Mouse (Mus musculus): ENCODE results near the gene Adamts6. TPM values are rescaled to one million over a fixed set of nuclear protein-coding genes. Genes with fewer than 3 reads are reported as not detected.

Adamts6 gene
- total and polyA plus RNA-seq, 3 experiments: 1.2 to 3.6 (median 3.3) TPM

DNA sequence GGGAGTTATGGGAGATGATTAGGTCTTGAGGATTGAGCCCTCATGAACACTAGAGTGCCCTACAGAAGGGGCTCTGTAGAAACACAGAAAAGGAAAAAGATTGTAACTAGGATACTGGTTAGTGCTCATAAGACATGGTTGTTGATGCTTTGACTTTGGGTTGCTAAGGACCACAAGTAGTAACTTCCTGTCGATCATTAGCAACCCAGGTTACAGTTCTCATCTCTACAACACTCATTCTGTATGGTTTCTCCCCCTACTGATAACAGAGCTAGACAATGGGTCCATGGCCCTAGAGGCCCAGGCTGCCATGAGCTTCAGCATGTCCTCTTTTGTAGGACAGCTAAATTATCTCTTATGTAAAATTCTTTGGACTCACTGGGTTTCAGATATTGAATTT, 227.4 kb downstream of the Adamts6 start:
- intact Hi-C loops (cut with DNase I): loop anchor here (10.0 kb wide), 1 partner anchor 170 kb away; no protein-coding TSS in a partner anchor
- WGBS: 82% methylated on average over 1 of the region's 1 CpGs

DNA sequence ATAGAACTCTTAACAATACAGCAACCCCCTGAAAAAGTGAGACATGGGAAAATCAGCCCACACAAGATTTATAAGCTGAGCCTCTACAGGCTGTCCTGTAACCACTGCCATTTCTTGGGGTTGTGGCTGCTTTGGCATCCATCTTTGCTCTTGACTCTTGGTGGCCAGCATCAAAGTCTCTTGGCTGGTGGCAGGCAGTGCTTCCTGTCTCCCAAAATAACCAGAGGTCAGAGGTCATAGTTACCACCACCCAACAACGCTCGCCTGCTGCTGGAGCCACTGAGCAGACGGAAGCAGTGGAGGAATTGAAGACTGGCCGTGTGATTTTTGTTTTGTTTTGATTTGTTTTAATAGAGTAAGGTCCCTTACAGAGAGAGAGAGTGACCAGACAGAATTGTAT, 228.5 kb downstream of the Adamts6 start:
- intact Hi-C loops (cut with DNase I): loop anchor here (10.0 kb wide), 1 partner anchor 169 kb away; no protein-coding TSS in a partner anchor
- no peaks in the 10 kb centered on the region for H3K79me2 ChIP-seq (replicated peaks; ENCODE audit: control insufficient read depth, insufficient read depth, low read length)
- H3K9ac ChIP-seq (ENCODE audit: low read depth, low read length): no peak overlapping the region
- DNase-seq: no peak
- no peaks in the 10 kb centered on the region for H3K27me3 ChIP-seq (ENCODE audit: control insufficient read depth, insufficient read depth, low read length)
- H3K4me1 ChIP-seq (ENCODE audit: control insufficient read depth, insufficient read depth, low read length): no peaks in the 10 kb centered on the region
- 48% methylated on average over 4 of the region's 4 CpGs for WGBS
- TF ChIP-seq EP300 (IDR thresholded peaks at IDR 0.05; ENCODE audit: insufficient read depth, low read depth, low read length) (no peak), CTCF (IDR thresholded peaks at IDR 0.05) (no peak), POLR2A (IDR thresholded peaks at IDR 0.05; ENCODE audit: insufficient read depth, low read depth, low read length) (no peak)
- no peak overlapping the region for H3K27ac ChIP-seq
- H3K4me3 ChIP-seq: no peak overlapping the region
- H3K36me3 ChIP-seq (ENCODE audit: control insufficient read depth, insufficient read depth, low read length): no peaks in the 10 kb centered on the region

More for the DNA sequence above, 227.4 kb downstream of the Adamts6 start:
- no peak for DNase-seq
- no peaks in the 10 kb centered on the region for H3K36me3 ChIP-seq (ENCODE audit: control insufficient read depth, insufficient read depth, low read length)
- H3K27ac ChIP-seq: no peak overlapping the region
- no peak for TF ChIP-seq POLR2A (IDR thresholded peaks at IDR 0.05; ENCODE audit: insufficient read depth, low read depth, low read length)
- TF ChIP-seq CTCF (IDR thresholded peaks at IDR 0.05): no peak
- no peak for TF ChIP-seq EP300 (IDR thresholded peaks at IDR 0.05; ENCODE audit: insufficient read depth, low read depth, low read length)
- H3K79me2 ChIP-seq (replicated peaks; ENCODE audit: control insufficient read depth, insufficient read depth, low read length): no peaks in the 10 kb centered on the region
- no peaks in the 10 kb centered on the region for H3K4me1 ChIP-seq (ENCODE audit: control insufficient read depth, insufficient read depth, low read length)
- no peak overlapping the region for H3K4me3 ChIP-seq
- H3K27me3 ChIP-seq (ENCODE audit: control insufficient read depth, insufficient read depth, low read length): no peaks in the 10 kb centered on the region
- no peak overlapping the region for H3K9ac ChIP-seq (ENCODE audit: low read depth, low read length)

GRCm38 (mm10) chr13:104516766-104517364, 229.2 kb downstream of the Adamts6 start:
- Histone ChIP-seq H3K27ac (no peak overlapping the region), H3K4me3 (no peak overlapping the region), H3K9ac (ENCODE audit: low read depth, low read length) (no peak overlapping the region), H3K27me3 (ENCODE audit: control insufficient read depth, insufficient read depth, low read length) (no peaks in the 10 kb centered on the region), H3K36me3 (ENCODE audit: control insufficient read depth, insufficient read depth, low read length) (no peaks in the 10 kb centered on the region), H3K4me1 (ENCODE audit: control insufficient read depth, insufficient read depth, low read length) (no peaks in the 10 kb centered on the region), H3K79me2 (replicated peaks; ENCODE audit: control insufficient read depth, insufficient read depth, low read length) (no peaks in the 10 kb centered on the region)
- intact Hi-C loops (cut with DNase I): loop anchor here (10.0 kb wide), 1 partner anchor 168 kb away; no protein-coding TSS in a partner anchor
- DNase-seq: no peak
- WGBS: 47% methylated on average over 7 of the region's 7 CpGs
- TF ChIP-seq EP300 (IDR thresholded peaks at IDR 0.05; ENCODE audit: insufficient read depth, low read depth, low read length) (no peak), CTCF (IDR thresholded peaks at IDR 0.05) (no peak), POLR2A (IDR thresholded peaks at IDR 0.05; ENCODE audit: insufficient read depth, low read depth, low read length) (no peak)

GRCm38 (mm10) chr13:104517638-104518311, 230.1 kb downstream of the Adamts6 start:
- peak overlapping the region; percentile 4; the same call in 1 of the 2 replicates for H3K4me3 ChIP-seq
- H3K27ac ChIP-seq: no peak overlapping the region
- peak; percentile 12; the same call in 1 of the 2 replicates for TF ChIP-seq CTCF (IDR thresholded peaks at IDR 0.05)
- no peak for TF ChIP-seq POLR2A (IDR thresholded peaks at IDR 0.05; ENCODE audit: insufficient read depth, low read depth, low read length)
- TF ChIP-seq EP300 (IDR thresholded peaks at IDR 0.05; ENCODE audit: insufficient read depth, low read depth, low read length): no peak
- 63% methylated on average over 15 of the region's 15 CpGs for WGBS
- intact Hi-C loops (cut with DNase I): loop anchor here (10.0 kb wide), 1 partner anchor 167 kb away; no protein-coding TSS in a partner anchor
- H3K79me2 ChIP-seq (replicated peaks; ENCODE audit: control insufficient read depth, insufficient read depth, low read length): no peaks in the 10 kb centered on the region
- no peaks in the 10 kb centered on the region for H3K4me1 ChIP-seq (ENCODE audit: control insufficient read depth, insufficient read depth, low read length)
- H3K27me3 ChIP-seq (ENCODE audit: control insufficient read depth, insufficient read depth, low read length): no peaks in the 10 kb centered on the region
- H3K9ac ChIP-seq (ENCODE audit: low read depth, low read length): no peak overlapping the region
- no peak for DNase-seq
- H3K36me3 ChIP-seq (ENCODE audit: control insufficient read depth, insufficient read depth, low read length): no peaks in the 10 kb centered on the region

DNA sequence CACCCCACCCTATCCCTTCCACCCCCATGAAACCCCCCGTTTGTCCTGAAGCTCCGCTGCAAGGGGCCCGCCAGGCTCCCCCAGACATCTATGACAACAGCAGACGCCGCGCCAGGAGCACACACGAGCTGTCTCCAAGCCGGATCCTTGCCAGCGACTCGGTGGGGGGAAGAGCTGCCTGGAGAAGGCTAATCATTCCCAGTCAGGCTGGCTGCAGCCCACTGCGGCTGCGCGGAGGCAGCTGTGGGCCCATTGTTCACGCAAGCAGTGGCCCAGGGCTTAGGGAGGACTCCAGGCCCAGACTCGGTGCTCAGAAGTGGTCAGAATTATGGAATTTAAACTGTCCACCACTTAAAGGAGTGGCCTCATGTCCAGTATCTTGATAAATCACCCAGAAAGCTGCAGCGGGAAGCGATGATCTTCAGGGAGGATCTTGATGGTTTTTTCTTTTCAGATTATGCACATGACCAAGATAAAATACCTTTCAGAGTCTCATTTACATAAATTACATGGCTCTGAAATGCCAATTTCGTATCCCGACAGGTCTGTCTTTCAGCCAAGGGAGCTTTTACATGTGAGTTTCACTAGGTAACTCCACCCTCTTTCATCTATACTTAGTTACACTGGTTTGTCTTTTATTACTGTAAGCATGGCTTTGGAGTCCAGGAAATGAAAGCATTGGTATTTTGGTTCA, 230.8 kb downstream of the Adamts6 start:
- 19% methylated on average over 19 of the region's 19 CpGs for WGBS
- H3K36me3 ChIP-seq (ENCODE audit: control insufficient read depth, insufficient read depth, low read length): no peaks in the 10 kb centered on the region
- TF ChIP-seq CTCF (IDR thresholded peaks at IDR 0.05) (no peak), POLR2A (IDR thresholded peaks at IDR 0.05; ENCODE audit: insufficient read depth, low read depth, low read length) (0 out of 2 replicates have a peak, but pooled peaks have one; percentile 16)
- H3K4me3 ChIP-seq: peak overlapping the region; percentile 4
- peak; percentile 84 to 89 for DNase-seq
- H3K79me2 ChIP-seq (replicated peaks; ENCODE audit: control insufficient read depth, insufficient read depth, low read length): no peaks in the 10 kb centered on the region
- H3K27ac ChIP-seq: peak overlapping the region; percentile 40
- H3K4me1 ChIP-seq (ENCODE audit: control insufficient read depth, insufficient read depth, low read length): no peaks in the 10 kb centered on the region
- intact Hi-C loops (cut with DNase I): loop anchor here (10.0 kb wide), 1 partner anchor 166 kb away; no protein-coding TSS in a partner anchor
- 0 out of 2 replicates have a peak overlapping the region, but pooled peaks have one; percentile 22 for H3K9ac ChIP-seq (ENCODE audit: low read depth, low read length)
- no peaks in the 10 kb centered on the region for H3K27me3 ChIP-seq (ENCODE audit: control insufficient read depth, insufficient read depth, low read length)

All from heart, adult 2 months (tissue).